In the genomic region with DNA sequence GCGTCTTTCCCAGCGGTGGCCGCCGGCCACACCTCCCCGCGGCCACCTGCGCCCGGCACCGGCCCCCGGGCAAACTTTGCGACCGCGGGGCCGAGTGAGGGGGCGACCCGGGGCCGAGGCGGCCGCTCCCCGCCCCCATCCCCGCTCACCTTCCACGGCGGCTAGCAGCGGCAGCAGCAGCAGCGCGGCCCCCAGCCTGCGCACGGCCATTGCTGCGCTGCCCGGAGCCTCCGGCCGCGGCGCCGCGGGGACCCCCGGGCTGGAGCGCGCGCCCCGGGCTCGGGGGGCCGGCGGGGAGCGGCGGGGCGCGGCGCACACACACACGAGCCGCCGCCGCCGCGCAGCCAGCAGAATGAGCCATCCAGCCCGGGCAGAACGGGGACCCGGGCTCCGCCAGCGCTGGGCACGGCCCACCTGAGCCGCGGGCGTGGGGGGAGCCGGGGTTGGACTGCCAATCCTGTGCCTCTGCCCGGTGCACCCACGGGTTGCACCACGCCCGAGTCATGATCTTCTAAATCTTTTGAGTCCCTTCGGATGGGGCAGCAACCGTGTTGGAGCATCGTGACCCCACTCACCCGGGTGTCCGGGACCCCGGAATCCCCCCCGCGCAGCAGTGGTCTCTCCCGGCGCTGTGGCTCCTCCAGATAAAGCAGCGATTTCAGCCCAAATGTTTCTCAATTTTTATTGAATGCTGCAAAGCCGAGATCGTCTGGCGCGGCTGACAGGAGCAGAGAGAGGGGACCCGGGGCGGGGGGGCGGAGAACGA, we compare ENCODE assay signal across 8 mouse cellular contexts. TPM values are rescaled to one million over a fixed set of nuclear protein-coding genes. Genes with fewer than 3 reads are reported as not detected.
A peak's percentile ranks its signal among the peaks of the same experiment; 100 is the strongest.
DNase-seq lines count a peak whose midpoint lies in the region; ATAC-seq and TF ChIP-seq lines count a peak whose summit lies in the region.

Ephb2 (minus strand) TSS at position 368 of the 766 bp plus-strand sequence.

- H3K4me1 ChIP-seq in hindbrain, embryonic 11.5 days (replicated peaks; ENCODE audit: control insufficient read depth, insufficient read depth, low read length) = peaks cover 27% of the 10 kb centered on the region
- H3K4me1 ChIP-seq in lung, embryonic 14.5 days (ENCODE audit: insufficient read depth) = peaks cover 32% of the 10 kb centered on the region

- DNase-seq in Muller cell, postnatal 12 days (ENCODE audit: inconsistent ontology term) = peak; percentile 91
- peak; percentile 92 to 93 for DNase-seq in cerebellum, postnatal 10 days
- DNase-seq in frontal cortex, postnatal 25 days (ENCODE audit: low spot score in 2 of 2) = peak; percentile 65 to 66
- peak; percentile 83 for DNase-seq in hindbrain, embryonic 11.5 days (ENCODE audit: low spot score)
- DNase-seq in layer of hippocampus, adult 9-10 months (ENCODE audit: low spot score) = peak; percentile 54
- DNase-seq in lung, embryonic 14.5 days = peak; percentile 88
- peak; percentile 76 for DNase-seq in ovary, postnatal 14 days (ENCODE audit: low spot score)
- DNase-seq in thymus, postnatal 14 days = peak; percentile 83

- peak within 1 kb of the TSS; percentile 97 for H3K27ac ChIP-seq in hindbrain, embryonic 11.5 days (ENCODE audit: low read depth, low read length)
- peak within 1 kb of the TSS; percentile 86 for H3K27ac ChIP-seq in lung, embryonic 14.5 days (ENCODE audit: low read depth)

- no peaks in the 10 kb centered on the region for H3K27me3 ChIP-seq in hindbrain, embryonic 11.5 days (ENCODE audit: control insufficient read depth, insufficient read depth, low read length)
- peaks cover 36% of the 10 kb centered on the region for H3K27me3 ChIP-seq in lung, embryonic 14.5 days (ENCODE audit: insufficient read depth, low read length)

- peak within 1 kb of the TSS; percentile 90 for H3K4me2 ChIP-seq in hindbrain, embryonic 11.5 days (replicated peaks; ENCODE audit: low read depth, low read length)
- peak within 1 kb of the TSS; percentile 97 for H3K4me2 ChIP-seq in lung, embryonic 14.5 days

- under 1% methylated on average over 71 of the region's 88 CpGs for WGBS in hindbrain, embryonic 11.5 days
- whole genome bisulfite sequencing in lung, embryonic 14.5 days = under 1% methylated on average over 80 of the region's 88 CpGs

- TF ChIP-seq CTCF in lung, embryonic 14.5 days (IDR thresholded peaks at IDR 0.05; ENCODE audit: low read depth) = no peak

- no peaks in the 10 kb centered on the region for H3K9me3 ChIP-seq in hindbrain, embryonic 11.5 days (ENCODE audit: control insufficient read depth, low read length)
- H3K9me3 ChIP-seq in lung, embryonic 14.5 days (ENCODE audit: low read depth, low read length) = no peaks in the 10 kb centered on the region

- H3K9ac ChIP-seq in hindbrain, embryonic 11.5 days (ENCODE audit: low read depth, low read length) = peak within 1 kb of the TSS; percentile 95
- H3K9ac ChIP-seq in lung, embryonic 14.5 days = peak within 1 kb of the TSS; percentile 69

- H3K4me3 ChIP-seq in hindbrain, embryonic 11.5 days (ENCODE audit: low read depth, low read length) = peak within 1 kb of the TSS; percentile 70
- H3K4me3 ChIP-seq in lung, embryonic 14.5 days (ENCODE audit: low read depth, low read length) = peak within 1 kb of the TSS; percentile 76

- H3K36me3 ChIP-seq in hindbrain, embryonic 11.5 days (ENCODE audit: control insufficient read depth, insufficient read depth, low read length) = no peaks in the 10 kb centered on the region
- no peaks in the 10 kb centered on the region for H3K36me3 ChIP-seq in lung, embryonic 14.5 days (ENCODE audit: insufficient read depth)

- peak; percentile 77 for ATAC-seq in hindbrain, embryonic 11.5 days (ENCODE audit: low FRiP score)
- peak; percentile 70 for ATAC-seq in lung, embryonic 14.5 days (ENCODE audit: insufficient read depth)

RNA-seq across cellular contexts. Expression of gene Ephb2, which starts in this region (rescaled TPM):
- 18.5 and 20.1 TPM in 2 replicates for polyA plus RNA-seq in hindbrain, embryonic 11.5 days (2014; fragmentation: Nextera tagmentation; extraction: Ambion mirVana)
- 7.9 and 8.5 TPM in 2 replicates for polyA plus RNA-seq in lung, embryonic 14.5 days (2014; fragmentation: Nextera tagmentation; extraction: Ambion mirVana)

Comparison
In these comparisons a context has a peak if more than half of its experiments do, and no peak if none do; other contexts are left out.
1. Peak in every context shown above with its lines: DNase-seq, ATAC-seq, H3K4me3 ChIP-seq and H3K27ac ChIP-seq.